Mouse (Mus musculus): ENCODE measurements around the gene Adcy2.

Gene Adcy2

GRCm38 (mm10) chr13:68820858-68821579 lies 178.3 kb downstream of the Adcy2 start:
- no peak for DNase-seq

GRCm38 (mm10) chr13:68815704-68816477 lies 183.4 kb downstream of the Adcy2 start:
- no peak for DNase-seq

GRCm38 (mm10) chr13:68811185-68811584 lies 188.2 kb downstream of the Adcy2 start:
- DNase-seq = no peak

- DNase-seq = no peak
Observed at GRCm38 (mm10) chr13:68799777-68800176, 199.6 kb downstream of the Adcy2 start.

- DNase-seq = no peak
Observed at GRCm38 (mm10) chr13:68793286-68793685, 206.1 kb downstream of the Adcy2 start.

GRCm38 (mm10) chr13:68787286-68788061 lies 211.9 kb downstream of the Adcy2 start:
- no peak for DNase-seq

- DNase-seq = no peak
Observed at GRCm38 (mm10) chr13:68783096-68783495, 216.2 kb downstream of the Adcy2 start.

GRCm38 (mm10) chr13:68778011-68778672 lies 221.2 kb downstream of the Adcy2 start:
- no peak for DNase-seq

- no peak for DNase-seq
Observed at GRCm38 (mm10) chr13:68773599-68774211, 225.6 kb downstream of the Adcy2 start.

GRCm38 (mm10) chr13:68768588-68768987 lies 230.8 kb downstream of the Adcy2 start:
- no peak for DNase-seq

GRCm38 (mm10) chr13:68765896-68766578 lies 233.3 kb downstream of the Adcy2 start:
- no peak for DNase-seq

- no peak for DNase-seq
Observed at GRCm38 (mm10) chr13:68764614-68765013, 234.7 kb downstream of the Adcy2 start.

- DNase-seq = no peak
Observed at GRCm38 (mm10) chr13:68749801-68750200, 249.5 kb downstream of the Adcy2 start.

GRCm38 (mm10) chr13:68749370-68749769 lies 250.0 kb downstream of the Adcy2 start:
- no peak for DNase-seq

- DNase-seq = no peak
Observed at GRCm38 (mm10) chr13:68745426-68745825, 253.9 kb downstream of the Adcy2 start.

- no peak for DNase-seq
Observed at GRCm38 (mm10) chr13:68712661-68713060, 286.7 kb downstream of the Adcy2 start.

- DNase-seq = no peak
Observed at GRCm38 (mm10) chr13:68707296-68707747, 292.0 kb downstream of the Adcy2 start.

GRCm38 (mm10) chr13:68684919-68685318 lies 314.4 kb downstream of the Adcy2 start:
- no peak for DNase-seq

GRCm38 (mm10) chr13:68680429-68680828 lies 318.9 kb downstream of the Adcy2 start:
- no peak for DNase-seq

GRCm38 (mm10) chr13:68642786-68643185 lies 356.6 kb downstream of the Adcy2 start:
- DNase-seq = no peak

- no peak for DNase-seq
Observed at GRCm38 (mm10) chr13:68627041-68627440, 372.3 kb downstream of the Adcy2 start.

GRCm38 (mm10) chr13:68622792-68623191 lies 376.5 kb downstream of the Adcy2 start:
- no peak for DNase-seq

Measured in thymus, adult 18-20 months (tissue).